In the genomic region with DNA sequence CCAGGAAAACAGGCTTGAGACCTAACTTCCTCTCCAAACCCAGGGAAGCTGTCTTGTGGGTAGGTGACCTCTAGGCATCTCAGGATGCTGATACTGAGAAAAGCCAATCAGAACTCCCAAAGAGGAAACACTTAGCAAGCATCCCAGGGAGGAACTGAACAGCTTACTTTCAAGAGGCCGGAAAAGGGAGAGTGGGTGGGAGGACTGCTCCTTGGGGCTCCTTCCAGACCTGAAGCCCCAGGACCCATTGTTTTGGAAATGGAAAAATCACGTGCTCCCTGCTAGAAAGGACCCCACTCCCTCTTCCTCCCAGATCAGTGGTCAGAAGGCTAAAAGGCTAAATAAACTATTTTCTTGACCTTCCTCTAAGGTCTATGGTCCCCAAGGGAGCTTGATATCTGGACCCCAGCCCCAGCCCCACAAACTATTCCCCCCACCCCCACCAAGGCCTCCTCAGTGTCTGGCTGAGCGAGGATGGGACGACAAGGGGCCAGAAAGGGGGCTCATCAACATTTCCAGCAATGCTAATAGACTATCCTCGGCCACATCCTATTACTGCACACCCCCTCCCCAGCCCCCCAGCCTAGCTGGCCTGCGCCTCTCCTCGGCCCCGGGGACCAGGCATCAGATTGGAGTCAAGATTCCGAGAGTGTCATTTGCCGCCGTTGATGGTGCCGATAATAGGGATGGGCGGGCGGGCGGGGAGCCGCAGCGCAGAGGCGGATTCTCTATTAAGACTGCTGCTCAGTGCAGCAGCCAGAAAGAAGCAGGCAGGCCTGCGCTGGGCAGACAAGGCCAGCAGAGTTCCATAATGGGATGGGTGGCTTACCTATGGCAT, we compare ENCODE assay signal across 13 mouse cellular contexts. TPM values are rescaled to one million over a fixed set of nuclear protein-coding genes. Genes with fewer than 3 reads are reported as not detected.
A peak's percentile ranks its signal among the peaks of the same experiment; 100 is the strongest.
DNase-seq lines count a peak whose midpoint lies in the region; ATAC-seq and TF ChIP-seq lines count a peak whose summit lies in the region.
"Had no signal": no experiment of that assay in that cellular context is flagged by ENCODE, and none has a peak within 500 bp of the region (broad histone marks: within the 10 kb centered on the region; RNA-seq: fewer than 3 reads in every experiment).

No protein-coding gene starts in this region.

- H3K27me3 ChIP-seq in lung, embryonic 14.5 days (ENCODE audit: insufficient read depth, low read length) = peaks cover 69% of the 10 kb centered on the region
- peaks cover 100% of the 10 kb centered on the region for H3K27me3 ChIP-seq in forebrain, embryonic 10.5 days (ENCODE audit: poor library complexity, severe bottlenecking)
- H3K27me3 ChIP-seq in hindbrain, embryonic 16.5 days (replicated peaks; ENCODE audit: control insufficient read depth, insufficient read depth, low read length) = peaks cover 70% of the 10 kb centered on the region
- peaks cover 98% of the 10 kb centered on the region for H3K27me3 ChIP-seq in neural tube, embryonic 13.5 days

- no peak overlapping the region for H3K4me3 ChIP-seq in lung, embryonic 14.5 days (ENCODE audit: low read depth, low read length)
- peak overlapping the region; percentile 32 for H3K4me3 ChIP-seq in forebrain, embryonic 10.5 days
- peak overlapping the region; percentile 24 for H3K4me3 ChIP-seq in hindbrain, embryonic 16.5 days (ENCODE audit: low read length)
- peak overlapping the region; percentile 16; the same call in 1 of the 2 replicates for H3K4me3 ChIP-seq in neural tube, embryonic 13.5 days

- no peak for DNase-seq in lung, embryonic 14.5 days
- DNase-seq in lung, postnatal 4 days = no peak
- no peak for DNase-seq in forebrain, embryonic 10.5 days (ENCODE audit: extremely low spot score, low spot score)
- DNase-seq in gastrocnemius, postnatal 25 days = no peak
- no peak for DNase-seq in left cerebral cortex, adult 18-20 months (ENCODE audit: low spot score in 2 of 2)
- DNase-seq: lung, adult 2 months; right cerebral cortex, postnatal 14 days had no signal

- 6% methylated on average over 19 of the region's 19 CpGs for WGBS in lung, embryonic 14.5 days
- under 1% methylated on average over 19 of the region's 19 CpGs for WGBS in forebrain, embryonic 10.5 days
- WGBS in hindbrain, embryonic 16.5 days = 6% methylated on average over 19 of the region's 19 CpGs
- WGBS in neural tube, embryonic 13.5 days = 2% methylated on average over 19 of the region's 19 CpGs

- no peaks in the 10 kb centered on the region for H3K4me1 ChIP-seq in lung, embryonic 14.5 days (ENCODE audit: insufficient read depth)
- peaks cover 40% of the 10 kb centered on the region for H3K4me1 ChIP-seq in forebrain, embryonic 10.5 days
- no peaks in the 10 kb centered on the region; the same call in 1 of the 2 replicates for H3K4me1 ChIP-seq in hindbrain, embryonic 16.5 days (ENCODE audit: control insufficient read depth, insufficient read depth, low read depth, low read length)
- H3K4me1 ChIP-seq in neural tube, embryonic 13.5 days (replicated peaks) = peaks cover 12% of the 10 kb centered on the region

- no peak overlapping the region for H3K9ac ChIP-seq in lung, embryonic 14.5 days
- H3K9ac ChIP-seq in hindbrain, embryonic 16.5 days (ENCODE audit: low read depth, low read length) = peak overlapping the region; percentile 54
- peak overlapping the region; percentile 43; the same call in 1 of the 2 replicates for H3K9ac ChIP-seq in neural tube, embryonic 13.5 days

- H3K9me3 ChIP-seq in lung, embryonic 14.5 days (ENCODE audit: low read depth, low read length) = no peaks in the 10 kb centered on the region
- H3K9me3 ChIP-seq in forebrain, embryonic 10.5 days = no peaks in the 10 kb centered on the region
- no peaks in the 10 kb centered on the region for H3K9me3 ChIP-seq in hindbrain, embryonic 16.5 days (ENCODE audit: control insufficient read depth, low read length)
- no peaks in the 10 kb centered on the region for H3K9me3 ChIP-seq in neural tube, embryonic 13.5 days

- 0 out of 2 replicates have a peak overlapping the region, but pooled peaks have one; percentile 20 for H3K4me2 ChIP-seq in lung, embryonic 14.5 days
- H3K4me2 ChIP-seq in hindbrain, embryonic 16.5 days (ENCODE audit: low read length) = peak overlapping the region; percentile 54
- peak overlapping the region; percentile 48 for H3K4me2 ChIP-seq in neural tube, embryonic 13.5 days

- TF ChIP-seq CTCF in lung, embryonic 14.5 days (IDR thresholded peaks at IDR 0.05; ENCODE audit: low read depth) = no peak

- ATAC-seq in lung, embryonic 14.5 days (ENCODE audit: insufficient read depth) = no peak
- peak; percentile 72 for ATAC-seq in hindbrain, embryonic 16.5 days
- ATAC-seq in neural tube, embryonic 13.5 days (ENCODE audit: low read depth) = peak; percentile 62; the same call in 1 of the 2 replicates
- ATAC-seq in activated CD4-positive, CD25-positive, alpha-beta regulatory T cell, adult 4 months = no peak

- H3K36me3 ChIP-seq in lung, embryonic 14.5 days (ENCODE audit: insufficient read depth) = no peaks in the 10 kb centered on the region
- H3K36me3 ChIP-seq in forebrain, embryonic 10.5 days (replicated peaks) = no peaks in the 10 kb centered on the region
- H3K36me3 ChIP-seq in hindbrain, embryonic 16.5 days (ENCODE audit: control insufficient read depth, insufficient read depth, low read length) = no peaks in the 10 kb centered on the region
- no peaks in the 10 kb centered on the region for H3K36me3 ChIP-seq in neural tube, embryonic 13.5 days

- no peak overlapping the region for H3K27ac ChIP-seq in lung, embryonic 14.5 days (ENCODE audit: low read depth)
- H3K27ac ChIP-seq in forebrain, embryonic 10.5 days = no peak overlapping the region
- no peak overlapping the region for H3K27ac ChIP-seq in hindbrain, embryonic 16.5 days (ENCODE audit: low read depth, low read length)
- H3K27ac ChIP-seq in neural tube, embryonic 13.5 days (replicated peaks) = no peak overlapping the region
- H3K27ac ChIP-seq: kidney, postnatal 0 days had no signal

RNA-seq across cellular contexts. Expression of a gene that starts 15.1 kb away (rescaled TPM):
- polyA plus RNA-seq in lung, embryonic 14.5 days (2014; fragmentation: Nextera tagmentation; extraction: Ambion mirVana) = not detected in 2 replicates
- polyA plus RNA-seq in forebrain, embryonic 10.5 days (2016; fragmentation: Nextera tagmentation; extraction: Ambion mirVana) = 1.7 and 2.3 TPM in 2 replicates
- polyA plus RNA-seq in hindbrain, embryonic 16.5 days (2015; fragmentation: Nextera tagmentation; extraction: Ambion mirVana) = 5.8 and 6.8 TPM in 2 replicates
- polyA plus RNA-seq in neural tube, embryonic 13.5 days (2015; fragmentation: Nextera tagmentation; extraction: Ambion mirVana) = 1.6 and 2.0 TPM in 2 replicates
- not detected for total RNA-seq in gastrocnemius, postnatal 25 days (2021)
- not detected for polyA plus RNA-seq in activated CD4-positive, CD25-positive, alpha-beta regulatory T cell, adult 4 months (2017; shearing (Covaris generic))
- not detected for total RNA-seq in left cerebral cortex, adult 18-20 months (2021)
- total RNA-seq: CH12.LX had no signal
- polyA plus RNA-seq: heart, embryonic 16.5 days; kidney, postnatal 0 days; lung, adult 2 months had no signal

Comparison
In these comparisons a context has a peak if more than half of its experiments do, and no peak if none do; other contexts are left out.
1. ATAC-seq: peak in hindbrain, embryonic 16.5 days (single experiment) and neural tube, embryonic 13.5 days (single experiment); none in lung, embryonic 14.5 days (single experiment) and activated CD4-positive, CD25-positive, alpha-beta regulatory T cell, adult 4 months (single experiment).
2. Peak in every context shown above with its lines, with median percentiles within 50 percentile points of each other: H3K4me2 ChIP-seq.